Mouse (Mus musculus) lung, embryonic 16.5 days (tissue): ENCODE data around the gene Ramp1. TPM values are rescaled to one million over a fixed set of nuclear protein-coding genes. Genes with fewer than 3 reads are reported as not detected.

Experiments
- ATAC-seq: fragments of 200-750 bp; cut with Nextera tagmentation; 2 replicates; pipeline ENCODE4 v1.8.0; 2017; ENCODE audit warnings: low read depth, mild to moderate bottlenecking, moderate library complexity
- H3K27ac ChIP-seq: fragments of 300-500 bp; sonication (generic); 2 replicates; pipeline ENCODE4 v1.5.1; 2014; ENCODE audit warnings: mild to moderate bottlenecking, control low read depth, low read length
- H3K27me3 ChIP-seq: fragments of 300-500 bp; sonication (generic); 2 replicates; pipeline ENCODE4 v1.6.1; 2014; ENCODE audit warnings: low read depth, low read length, mixed read lengths; ENCODE audit not compliant: control insufficient read depth, insufficient read depth
- H3K36me3 ChIP-seq: fragments of 300-500 bp; sonication (generic); 2 replicates; pipeline ENCODE4 v1.6.1; 2014; ENCODE audit warnings: low read length; ENCODE audit not compliant: control insufficient read depth, insufficient read depth
- H3K4me1 ChIP-seq: fragments of 300-500 bp; sonication (generic); replicated peaks from 2 replicates; pipeline ENCODE4 v1.6.1; 2014; ENCODE audit warnings: low read length, mixed read lengths; ENCODE audit not compliant: control insufficient read depth, insufficient read depth
- H3K4me2 ChIP-seq: fragments of 300-500 bp; sonication (generic); 2 replicates; pipeline ENCODE4 v1.6.1; 2014; ENCODE audit warnings: low read depth, low read length, control low read depth
- H3K4me3 ChIP-seq: fragments of 300-500 bp; sonication (generic); 2 replicates; pipeline ENCODE4 v1.5.1; 2014; ENCODE audit warnings: mild to moderate bottlenecking, low read length, control low read depth
- H3K9ac ChIP-seq: fragments of 300-500 bp; sonication (generic); 2 replicates; pipeline ENCODE4 v1.6.1; 2014; ENCODE audit warnings: low read length, control low read depth
- H3K9me3 ChIP-seq: fragments of 300-500 bp; sonication (generic); 2 replicates; pipeline ENCODE4 v1.6.1; 2016; ENCODE audit warnings: low read length; ENCODE audit not compliant: control insufficient read depth
- WGBS: fragments of 180-500 bp; shearing (Covaris S2); extraction: QIAGEN DNeasy Blood & Tissue Kit; methylation state at CpG from one replicate; pipeline ENCODE4 v1.1.7; 2014; 5-methylcytosine and 5-hydroxymethylcytosine counted together
- polyA plus RNA-seq: library from polyadenylated mRNA; unstranded; fragments of >200 nt; fragmentation: Nextera tagmentation; extraction: Ambion mirVana; gene quantifications from 2 replicates; pipeline ENCODE4 v1.2.1, GENCODE M21; 2015

Ramp1 gene
- polyA plus RNA-seq, 1 experiment from 2014 or later = 8.6 TPM

GRCm38 (mm10) chr1:91257918-91258317 lies 78.3 kb downstream of the Ramp1 start:
- Histone ChIP-seq H3K36me3 (peaks cover 4% of the 10 kb centered on the region; the same call in 1 of the 2 replicates), H3K27me3 (no peaks in the 10 kb centered on the region), H3K27ac (no peak overlapping the region; the same call in 1 of the 2 replicates), H3K4me3 (no peak overlapping the region), H3K9ac (no peak overlapping the region), H3K9me3 (no peaks in the 10 kb centered on the region), H3K4me2 (no peak overlapping the region), H3K4me1 (peaks cover 13% of the 10 kb centered on the region; the same call in 1 of the 2 replicates)
- no peak for ATAC-seq

DNA sequence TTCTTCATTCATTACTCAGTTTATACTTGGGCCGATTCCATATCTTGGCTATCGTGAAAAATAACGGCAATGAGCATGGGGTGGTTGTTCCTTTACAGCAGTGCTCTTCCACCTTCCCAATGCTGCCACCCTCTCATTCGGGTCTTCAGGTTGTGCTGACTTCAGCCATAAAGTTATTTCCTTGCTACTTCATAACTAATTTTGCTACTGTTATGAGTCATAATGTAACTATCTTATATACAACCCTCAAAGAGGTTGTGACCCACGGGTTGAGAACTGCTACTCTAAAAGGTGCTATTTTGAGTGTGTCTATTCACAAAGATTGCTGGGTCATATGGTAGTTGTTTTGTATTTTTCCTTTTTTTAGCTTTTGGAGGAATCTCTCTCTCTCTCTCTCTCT lies 80.2 kb downstream of the Ramp1 start:
- no peaks in the 10 kb centered on the region for H3K36me3 ChIP-seq
- peaks cover 9% of the 10 kb centered on the region; the same call in 1 of the 2 replicates for H3K4me1 ChIP-seq
- H3K27ac ChIP-seq = no peak overlapping the region
- no peaks in the 10 kb centered on the region for H3K27me3 ChIP-seq
- H3K9ac ChIP-seq = no peak overlapping the region
- no peak for ATAC-seq
- H3K4me2 ChIP-seq = no peak overlapping the region
- no peak overlapping the region for H3K4me3 ChIP-seq
- WGBS = 78% methylated on average over 5 of the region's 5 CpGs
- no peaks in the 10 kb centered on the region for H3K9me3 ChIP-seq

- 86% methylated on average over 7 of the region's 7 CpGs for WGBS
- Histone ChIP-seq H3K27me3 (no peaks in the 10 kb centered on the region), H3K4me2 (no peak overlapping the region), H3K36me3 (peaks cover 4% of the 10 kb centered on the region), H3K9ac (no peak overlapping the region), H3K4me1 (peaks cover 5% of the 10 kb centered on the region; the same call in 1 of the 2 replicates), H3K27ac (no peak overlapping the region), H3K9me3 (no peaks in the 10 kb centered on the region), H3K4me3 (no peak overlapping the region)
- no peak for ATAC-seq
These were observed 82.9 kb downstream of the Ramp1 start for GRCm38 (mm10) chr1:91262508-91262907.

DNA sequence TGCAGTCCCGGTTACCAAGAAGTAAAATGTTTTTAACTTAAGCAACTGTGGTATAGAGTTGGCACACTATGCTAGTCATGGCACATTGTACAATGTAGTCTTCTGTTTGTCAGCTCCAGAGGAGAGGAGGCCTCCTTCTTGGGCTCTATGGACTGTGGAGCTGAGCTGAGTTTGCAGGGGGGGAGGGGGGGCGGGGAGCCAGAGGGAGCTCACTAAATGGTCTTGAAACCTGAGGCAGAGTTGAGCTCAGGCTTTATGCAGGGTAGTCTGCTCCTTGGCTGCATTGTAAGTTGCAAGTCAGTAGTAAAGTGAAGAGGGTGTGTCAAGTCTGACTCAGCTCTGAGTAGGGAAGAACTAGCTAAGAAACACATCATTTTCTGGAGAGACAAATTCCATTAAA lies 92.6 kb downstream of the Ramp1 start:
- ATAC-seq = no peak
- Histone ChIP-seq H3K4me1 (no peaks in the 10 kb centered on the region), H3K4me3 (no peak overlapping the region), H3K4me2 (no peak overlapping the region), H3K9ac (no peak overlapping the region), H3K27me3 (no peaks in the 10 kb centered on the region), H3K27ac (no peak overlapping the region), H3K36me3 (peaks cover 6% of the 10 kb centered on the region; the same call in 1 of the 2 replicates), H3K9me3 (no peaks in the 10 kb centered on the region)
- 74% methylated on average over 2 of the region's 2 CpGs for WGBS

Other genes with a start within 250 kb of the Ramp1 start
- gene Prlh, start 226.7 kb upstream of the Ramp1 start, polyA plus RNA-seq = not detected in 2 replicates
- 3.1 and 3.8 TPM in 2 replicates for gene Rab17, start 210.2 kb upstream of the Ramp1 start, polyA plus RNA-seq
- 70.5 and 78.6 TPM in 2 replicates for gene Lrrfip1, start 181.1 kb upstream of the Ramp1 start, polyA plus RNA-seq
- 1.3 and 1.7 TPM in 2 replicates for gene Rbm44, start 34.7 kb upstream of the Ramp1 start, polyA plus RNA-seq
- 60.8 and 65.7 TPM in 2 replicates for gene Ube2f, start 70.5 kb downstream of the Ramp1 start, polyA plus RNA-seq
- 16.7 and 19.0 TPM in 2 replicates for gene Scly, start 118.5 kb downstream of the Ramp1 start, polyA plus RNA-seq
- gene Espnl, start 142.3 kb downstream of the Ramp1 start, polyA plus RNA-seq = not detected in 2 replicates
- gene Klhl30, start 171.2 kb downstream of the Ramp1 start, polyA plus RNA-seq = 1.4 and 1.7 TPM in 2 replicates
- 1.6 and 2.2 TPM in 2 replicates for gene Erfe, start 186.6 kb downstream of the Ramp1 start, polyA plus RNA-seq
- 133 and 139 TPM in 2 replicates for gene Ilkap, start 219.0 kb downstream of the Ramp1 start, polyA plus RNA-seq
- gene Hes6, start 234.2 kb downstream of the Ramp1 start, polyA plus RNA-seq = 73.2 and 77.2 TPM in 2 replicates